Mouse (Mus musculus) regulatory T cell (primary cell): ENCODE measurements around the gene Gm37240.

Source experiments
- in situ Hi-C: fragments of 300-600 bp; cut with MboI, MseI; formaldehyde crosslinking; loops from one replicate; pipeline ENCODE4 v1.15.1; 2025; ENCODE audit warnings: high pct_unique_total_duplicates

Gene Gm37240

DNA sequence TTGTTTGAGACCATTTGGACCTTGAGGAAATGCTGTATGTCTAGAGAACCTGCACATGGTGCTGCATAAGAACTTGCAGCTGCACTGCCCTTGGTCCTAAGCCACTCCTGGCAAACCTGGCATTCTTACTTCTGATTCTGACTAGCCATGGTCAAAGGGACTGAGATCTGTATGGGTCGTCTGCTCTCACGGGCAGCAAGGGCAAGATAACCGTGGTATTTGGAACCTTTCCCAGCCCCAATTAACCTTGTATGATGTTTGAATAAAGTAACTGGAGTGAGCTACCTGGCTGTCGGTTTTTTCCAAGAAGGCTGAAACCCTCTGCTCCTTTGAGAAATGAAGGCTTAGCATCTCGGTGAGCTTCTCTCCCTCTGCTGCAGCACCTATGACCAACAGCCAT, 8.4 kb downstream of the Gm37240 start:
- in situ Hi-C loops, result no loop called here

DNA sequence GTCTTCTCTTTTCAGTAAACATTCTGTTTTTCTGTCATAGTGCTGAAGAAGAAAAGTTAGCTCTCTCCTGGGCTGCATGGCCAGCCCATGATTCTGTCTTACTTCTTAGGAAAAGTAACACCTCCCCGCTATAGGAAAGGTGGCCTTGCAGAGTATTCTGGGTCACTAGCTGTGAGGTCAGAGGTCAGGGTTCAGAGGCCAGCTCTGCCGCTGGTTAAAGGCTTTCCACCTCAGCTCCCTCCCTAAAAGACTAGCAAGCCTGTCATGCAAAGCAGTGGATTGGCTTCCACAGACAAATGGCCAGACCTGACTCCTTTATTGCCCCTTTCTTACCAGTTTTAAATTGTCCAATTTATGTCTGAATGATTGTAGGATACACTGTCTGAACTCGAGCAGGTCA, 23.3 kb downstream of the Gm37240 start:
- in situ Hi-C loops, result no loop called here

DNA sequence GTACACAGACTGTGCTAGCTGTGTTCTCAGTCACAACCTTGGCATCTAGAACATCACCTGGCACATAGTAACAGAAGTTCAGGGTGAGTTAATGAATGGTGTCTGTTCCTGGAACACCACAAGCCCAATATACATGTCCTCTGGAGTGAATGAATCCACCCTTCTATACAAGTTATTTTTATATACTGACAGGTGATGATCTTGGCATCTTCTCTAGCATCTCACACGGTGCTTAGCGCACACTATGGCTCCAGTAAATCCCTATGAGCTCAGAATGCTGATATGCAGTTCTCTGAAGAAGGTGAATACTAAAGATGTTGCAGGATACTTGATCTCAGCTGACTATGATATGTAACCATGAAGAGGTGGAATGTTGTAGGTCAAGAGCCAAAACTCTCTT, 24.4 kb downstream of the Gm37240 start:
- in situ Hi-C loops, result no loop called here

DNA sequence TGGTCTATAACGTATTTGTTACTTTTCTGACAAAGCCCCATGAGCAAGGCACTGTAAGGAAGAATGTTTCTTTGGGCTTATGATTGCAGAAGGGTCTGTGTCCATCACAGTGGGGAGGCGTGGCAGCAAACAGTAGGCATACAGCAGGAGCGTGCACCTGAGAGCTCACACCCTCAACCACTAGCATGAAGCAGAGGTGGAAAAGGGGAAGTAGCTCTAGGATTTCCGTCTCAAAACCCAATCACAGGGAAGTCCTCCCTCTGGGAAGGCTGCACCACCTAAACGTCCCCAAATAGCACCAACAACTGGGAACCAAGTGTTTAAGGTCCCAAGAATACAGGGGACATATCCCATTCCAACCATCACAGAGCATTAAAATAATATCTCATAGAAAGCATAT, 26.3 kb downstream of the Gm37240 start:
- in situ Hi-C loops, result no loop called here

DNA sequence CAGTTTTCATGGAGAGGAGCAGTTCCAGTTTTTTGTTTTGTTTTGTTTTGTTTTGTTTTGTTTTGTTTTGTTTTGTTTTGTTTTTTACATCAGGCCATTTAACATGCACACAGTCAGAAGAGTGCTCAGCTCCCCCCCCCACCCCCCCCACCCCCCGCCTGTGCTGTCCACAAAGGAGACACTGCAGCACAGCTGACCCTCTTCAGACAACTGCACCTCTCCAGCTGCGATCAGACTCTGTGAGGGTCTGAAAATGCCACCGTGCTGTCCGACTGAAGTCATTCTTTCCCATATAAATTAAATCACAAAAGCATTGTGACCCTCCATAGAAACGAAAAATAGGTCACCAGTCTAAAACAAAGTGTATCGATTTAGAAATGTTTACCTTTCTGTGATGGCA, 28.0 kb downstream of the Gm37240 start:
- in situ Hi-C loops, result no loop called here

DNA sequence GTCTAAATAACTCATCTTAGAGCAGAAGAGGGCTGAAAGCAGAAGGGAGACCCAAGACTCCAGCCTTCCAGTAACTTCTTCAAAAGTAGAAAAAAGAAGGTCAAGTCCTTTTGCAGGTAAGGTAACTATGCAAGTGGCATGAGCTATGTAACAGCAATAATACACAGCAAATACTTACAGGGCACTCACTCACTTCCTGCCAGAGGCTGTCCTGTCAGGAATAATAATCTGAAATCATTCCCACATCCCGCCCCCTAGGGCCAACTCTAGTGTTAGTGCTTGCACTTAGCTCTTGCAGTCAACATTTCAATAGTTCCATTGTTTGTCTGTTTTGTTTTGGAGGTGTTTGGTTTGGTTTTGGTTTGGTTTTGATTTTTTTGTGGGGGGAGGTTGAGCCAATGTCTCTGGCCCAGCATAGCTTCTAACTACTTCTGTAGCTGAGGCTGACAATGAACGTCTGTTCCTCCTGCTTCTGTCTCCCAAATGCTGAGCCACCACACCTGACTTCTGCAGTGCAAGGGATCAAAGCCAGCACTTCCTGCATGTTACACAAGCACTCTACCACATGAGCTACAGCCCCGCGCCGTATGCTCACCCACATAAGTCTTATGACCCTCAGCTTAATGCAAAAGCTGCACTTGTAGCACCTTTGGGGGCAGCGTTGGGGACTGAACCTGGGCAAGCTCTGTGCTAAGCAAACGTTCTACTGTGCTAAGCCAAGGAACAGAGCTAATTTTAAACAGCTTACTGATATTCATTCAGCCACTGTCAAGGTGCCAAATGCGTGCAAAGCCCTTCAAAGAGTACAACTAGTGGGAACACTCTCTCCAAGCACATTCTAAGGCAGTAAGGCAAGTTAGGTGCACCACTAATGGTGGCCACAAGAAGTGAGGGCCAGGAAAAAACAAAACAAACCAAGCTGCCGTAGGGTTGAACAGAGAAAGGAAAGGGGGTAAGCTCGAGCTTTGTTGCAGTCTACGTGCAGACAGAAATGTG, 28.9 kb downstream of the Gm37240 start:
- in situ Hi-C loops, result no loop called here

DNA sequence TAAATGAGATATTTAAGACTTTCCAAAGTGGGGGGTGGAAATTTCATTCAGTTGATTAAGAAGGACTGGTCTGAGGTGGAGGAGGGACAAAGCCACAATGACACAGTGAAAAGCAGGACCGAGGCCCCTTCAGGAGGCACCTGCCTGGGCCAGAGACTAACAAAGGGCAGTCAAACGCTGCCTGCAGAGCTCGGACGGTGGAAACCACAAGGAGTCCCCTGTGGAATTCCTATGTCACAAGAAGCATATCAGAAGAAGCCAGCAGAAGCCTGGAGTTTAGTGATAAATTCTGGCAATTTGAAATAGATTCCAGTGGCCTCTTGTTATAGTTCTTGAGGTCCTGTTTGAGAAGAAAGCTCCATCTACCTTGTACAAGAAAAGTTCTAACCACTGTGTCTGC, 30.2 kb downstream of the Gm37240 start:
- in situ Hi-C loops, result no loop called here

DNA sequence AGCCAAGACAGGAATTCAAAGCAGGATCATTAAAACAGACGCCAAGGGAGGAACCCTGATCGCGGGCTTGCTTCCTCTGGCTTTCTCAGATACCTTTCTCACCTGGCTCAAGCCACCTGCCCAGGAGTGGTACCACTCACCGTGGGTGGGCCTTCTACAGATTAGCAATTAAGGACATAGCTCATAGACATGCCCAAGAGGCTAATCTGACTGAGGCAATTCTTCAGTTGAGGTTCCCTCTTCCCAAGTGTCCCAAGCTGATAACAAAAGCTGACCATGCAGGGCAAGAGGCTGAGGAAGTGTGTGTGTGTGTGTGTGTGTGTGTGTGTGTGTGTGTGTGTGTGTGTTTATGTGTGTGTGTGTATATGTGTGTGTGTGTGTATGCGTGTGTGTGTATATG, 31.4 kb downstream of the Gm37240 start:
- in situ Hi-C loops, result no loop called here

DNA sequence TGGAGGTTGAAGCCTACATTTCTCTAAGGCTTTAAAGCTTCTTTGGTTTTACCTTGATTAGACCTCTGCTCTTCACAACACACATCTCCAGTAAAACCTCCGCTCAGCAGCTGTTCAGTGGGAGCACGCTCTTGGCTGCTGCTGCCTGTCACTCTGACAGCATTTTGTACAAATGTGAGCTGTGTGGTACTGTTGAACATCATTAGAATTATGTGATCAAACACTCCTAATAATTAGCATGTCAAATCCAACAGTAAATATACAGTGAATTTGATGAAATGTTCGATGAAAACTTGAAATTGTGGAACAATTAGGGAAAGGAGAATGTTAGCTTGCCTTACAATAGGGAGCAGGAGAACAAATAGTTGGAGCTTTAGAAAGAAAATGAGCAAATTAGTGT, 32.3 kb downstream of the Gm37240 start:
- in situ Hi-C loops, result no loop called here

DNA sequence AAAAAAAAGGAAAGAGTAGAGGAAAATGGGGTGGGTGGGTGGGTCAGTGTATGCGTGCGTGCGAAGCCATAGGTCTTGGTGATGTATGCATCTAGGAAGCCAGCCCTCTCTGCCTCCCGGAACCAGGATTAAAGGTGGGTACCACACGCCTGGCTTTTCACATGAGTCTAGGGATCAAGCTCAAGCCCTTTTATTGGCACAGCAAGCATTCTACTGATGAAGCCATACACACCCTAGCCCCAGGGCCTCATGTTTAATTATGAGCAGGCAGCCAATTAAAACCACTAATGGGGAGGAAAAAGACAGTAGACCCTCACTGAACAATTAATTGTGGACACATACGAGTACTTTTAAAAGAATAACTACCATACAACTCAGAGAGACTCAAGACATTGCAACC, 33.2 kb downstream of the Gm37240 start:
- in situ Hi-C loops, result no loop called here

DNA sequence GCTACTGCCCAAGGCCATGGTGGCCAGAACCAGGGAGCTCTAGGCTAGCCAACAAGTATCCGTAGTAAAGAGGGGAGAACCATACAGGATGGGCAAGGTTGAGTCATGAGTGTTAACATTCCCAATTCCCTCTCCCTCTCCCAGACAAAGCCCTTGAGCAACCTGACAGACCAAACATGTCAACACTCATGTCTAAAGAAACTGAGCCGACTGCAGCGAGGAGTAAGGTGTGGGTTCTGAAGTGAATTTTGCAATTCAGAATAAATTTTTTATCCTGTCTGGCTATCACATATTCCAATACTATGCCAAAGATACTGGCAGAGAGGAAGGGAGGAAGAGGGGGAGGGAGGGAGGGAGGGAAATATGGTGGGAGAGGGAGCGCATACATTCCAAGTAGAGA, 33.6 kb downstream of the Gm37240 start:
- in situ Hi-C loops, result no loop called here

DNA sequence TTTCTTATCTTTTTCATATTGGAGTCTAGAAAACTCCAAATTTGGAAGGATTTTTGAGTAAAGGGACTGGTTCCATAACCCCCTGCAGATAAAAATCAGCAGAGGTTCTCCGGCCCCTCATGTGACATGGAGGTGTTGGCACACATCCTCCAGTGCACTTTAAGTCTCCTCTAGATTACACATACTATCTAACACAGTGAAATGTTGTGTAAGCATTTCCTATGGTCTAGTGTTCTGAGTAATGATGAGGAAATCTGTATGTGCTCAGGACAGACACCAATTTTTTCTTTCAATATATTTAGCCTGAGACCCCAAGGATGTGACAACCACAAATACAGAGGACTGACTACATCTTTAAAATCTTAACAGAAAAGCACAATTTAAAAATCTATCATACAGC, 37.2 kb downstream of the Gm37240 start:
- in situ Hi-C loops, result no loop called here

DNA sequence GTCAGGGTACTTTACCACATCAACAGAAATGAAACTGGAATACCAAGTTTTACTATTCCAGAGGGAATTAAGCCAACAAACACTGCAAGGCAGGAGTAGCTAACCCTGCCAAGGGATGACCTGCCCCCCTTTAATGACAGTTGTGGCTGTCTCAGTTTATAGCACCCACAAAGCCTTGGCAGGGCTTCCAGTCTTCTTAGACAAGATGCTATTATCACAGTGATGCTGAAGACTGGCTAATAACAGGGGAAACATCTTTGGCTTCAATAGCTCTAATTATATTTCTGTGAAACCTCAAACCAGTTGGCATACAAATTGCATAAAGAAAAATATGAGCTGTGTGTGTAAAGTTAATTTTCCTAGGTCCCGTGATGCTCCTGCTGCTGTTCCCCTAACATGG, 41.0 kb downstream of the Gm37240 start:
- in situ Hi-C loops, result no loop called here

DNA sequence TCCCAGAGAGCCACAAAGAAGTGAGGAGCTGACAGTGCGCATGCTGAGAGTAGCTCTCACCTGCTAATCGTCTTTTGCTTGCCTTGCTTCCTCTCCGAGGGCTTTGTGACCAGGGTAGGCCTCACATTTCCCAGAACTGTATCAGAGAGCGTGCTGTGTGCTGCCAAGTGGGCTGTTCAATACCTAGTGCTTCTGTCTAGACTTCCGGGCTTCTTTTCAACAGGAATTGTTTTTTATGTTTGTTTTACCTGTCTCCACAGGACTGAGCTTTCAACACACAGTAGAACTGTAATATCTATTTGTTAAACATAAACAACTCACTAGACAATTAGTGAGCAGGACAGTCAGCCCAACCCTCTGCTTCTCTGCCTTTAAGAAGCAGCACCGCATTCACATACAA, 42.0 kb downstream of the Gm37240 start:
- in situ Hi-C loops, result no loop called here

DNA sequence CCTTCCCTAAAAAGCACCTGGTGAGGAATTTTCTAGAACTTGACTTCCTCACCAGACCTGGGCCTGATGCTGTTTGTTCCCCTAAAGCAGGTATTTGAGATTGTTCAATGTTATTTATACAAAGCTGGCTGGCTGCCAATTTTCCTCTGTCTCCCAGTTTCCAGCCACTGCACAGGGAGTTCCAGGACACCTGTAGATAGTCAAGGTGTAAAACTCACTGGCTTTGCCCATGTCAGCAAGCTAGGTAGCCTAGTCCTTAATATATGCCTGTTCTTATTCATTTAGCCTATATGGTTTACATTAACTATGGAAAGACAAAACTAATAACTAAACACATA, 44.5 kb downstream of the Gm37240 start:
- in situ Hi-C loops, result no loop called here

DNA sequence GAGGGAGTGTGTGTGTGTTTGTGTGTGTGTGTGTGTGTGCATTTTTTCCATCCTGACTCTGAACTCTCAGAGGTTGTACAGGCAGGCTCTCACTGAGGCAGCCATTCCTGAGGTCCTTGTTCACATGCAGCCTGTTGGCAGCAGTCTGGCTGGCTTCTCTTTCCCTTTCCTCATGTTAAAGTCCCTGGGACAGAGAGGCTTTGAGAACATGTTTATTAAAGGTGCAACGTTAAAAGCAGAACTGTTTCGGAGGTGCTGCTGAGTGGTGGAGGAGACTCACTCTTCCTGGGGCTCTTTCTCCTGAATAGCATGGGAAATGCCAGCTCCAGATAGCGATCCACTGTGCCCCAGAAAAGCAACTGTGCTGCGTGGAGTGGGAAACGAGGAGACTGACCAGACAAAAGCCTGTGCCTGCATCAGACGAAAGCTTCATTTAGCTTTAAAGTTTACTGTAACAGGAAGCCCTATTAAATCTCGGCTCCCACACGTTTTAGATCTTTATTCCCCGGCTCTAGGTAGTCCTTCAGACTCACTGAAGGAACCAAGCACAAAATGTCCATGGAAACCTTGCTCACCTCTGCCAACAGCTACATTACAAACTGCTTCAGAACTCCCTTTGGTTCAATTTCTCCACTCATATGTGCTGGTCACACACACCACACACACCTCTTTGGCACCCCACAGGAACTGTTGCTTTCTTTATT, 45.0 kb downstream of the Gm37240 start:
- in situ Hi-C loops, result no loop called here

DNA sequence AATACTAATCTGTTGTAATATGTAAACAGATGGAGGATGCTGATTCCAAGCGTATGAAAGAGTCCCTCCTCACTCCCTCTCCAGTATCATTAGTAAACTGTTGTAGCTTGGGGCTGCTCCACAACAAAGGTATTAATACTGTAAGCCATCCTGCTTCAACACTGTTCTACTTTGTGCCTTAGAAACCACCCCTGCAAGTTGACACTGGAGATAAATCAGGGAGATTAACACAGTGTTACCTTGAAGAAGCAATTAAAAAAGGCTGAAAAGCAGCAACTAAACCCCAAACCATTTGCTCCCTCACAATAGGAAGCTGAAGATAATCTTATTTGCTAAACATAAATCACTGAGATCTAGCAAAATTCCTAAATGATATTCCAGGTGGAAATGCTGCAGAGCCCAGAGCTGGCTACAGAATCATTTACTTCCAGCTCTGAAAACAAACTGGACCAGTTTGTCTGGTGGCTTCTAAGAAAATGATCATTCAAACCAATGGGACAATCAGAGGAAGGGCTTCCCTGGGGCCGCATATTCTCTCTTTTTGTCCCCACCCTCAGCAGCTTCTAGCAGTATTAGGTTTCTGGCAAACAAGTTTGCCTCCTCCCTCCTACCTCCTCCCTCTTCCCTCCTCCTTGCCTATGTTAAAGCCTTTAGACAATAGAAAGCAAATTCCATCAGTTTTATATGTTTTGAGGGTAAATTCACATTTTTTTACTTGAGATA, 45.7 kb downstream of the Gm37240 start:
- in situ Hi-C loops, result no loop called here

DNA sequence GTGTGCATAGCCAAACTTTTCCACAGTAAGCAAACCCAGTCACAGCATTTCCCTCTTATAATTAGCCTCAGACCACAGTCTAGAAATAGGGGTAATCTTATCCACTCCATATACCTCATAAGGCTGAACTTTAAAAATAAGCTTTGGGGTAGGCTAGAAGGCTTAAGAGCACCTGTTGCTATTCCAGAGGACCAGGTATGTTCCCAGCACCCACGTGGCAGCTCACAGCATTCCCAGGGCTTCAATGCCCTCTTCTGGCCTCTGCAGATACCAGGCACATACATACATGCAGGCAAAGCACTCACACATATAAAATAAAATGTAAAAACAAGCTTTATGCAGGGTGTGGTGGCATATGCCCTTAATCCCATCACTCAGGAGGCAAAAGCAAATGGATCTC, 53.7 kb downstream of the Gm37240 start:
- in situ Hi-C loops, result no loop called here

DNA sequence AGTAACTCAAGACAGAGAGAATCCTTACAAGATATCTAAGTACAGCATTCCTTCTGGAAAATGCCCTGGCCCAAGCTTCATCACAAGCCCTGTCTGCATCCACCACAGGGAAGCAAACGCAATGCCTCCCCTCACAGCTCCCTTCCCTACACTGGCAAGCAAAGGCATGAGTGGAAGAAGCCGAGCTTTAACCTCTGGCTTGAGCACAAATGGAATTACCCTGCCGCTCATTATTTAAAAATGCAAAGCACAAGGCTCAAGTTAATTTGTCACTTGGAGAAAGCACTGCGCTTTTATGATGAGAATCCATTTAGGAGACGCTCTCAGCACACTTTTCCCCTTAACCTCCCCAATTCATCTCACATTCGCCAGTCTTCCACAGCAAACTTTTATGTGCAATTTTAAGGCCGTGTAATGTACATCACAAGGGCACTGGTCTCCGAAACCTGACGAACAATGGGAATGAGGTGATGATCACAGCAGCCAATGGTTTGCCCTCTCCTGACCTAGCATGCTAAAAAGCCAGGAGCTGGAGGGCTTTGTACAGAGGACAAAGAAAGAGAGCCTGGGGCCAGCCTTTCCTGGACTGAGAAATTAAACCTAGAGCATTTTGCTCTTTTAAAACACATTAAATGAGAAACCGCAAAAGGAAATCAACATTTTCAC, 54.7 kb downstream of the Gm37240 start:
- in situ Hi-C loops, result no loop called here

DNA sequence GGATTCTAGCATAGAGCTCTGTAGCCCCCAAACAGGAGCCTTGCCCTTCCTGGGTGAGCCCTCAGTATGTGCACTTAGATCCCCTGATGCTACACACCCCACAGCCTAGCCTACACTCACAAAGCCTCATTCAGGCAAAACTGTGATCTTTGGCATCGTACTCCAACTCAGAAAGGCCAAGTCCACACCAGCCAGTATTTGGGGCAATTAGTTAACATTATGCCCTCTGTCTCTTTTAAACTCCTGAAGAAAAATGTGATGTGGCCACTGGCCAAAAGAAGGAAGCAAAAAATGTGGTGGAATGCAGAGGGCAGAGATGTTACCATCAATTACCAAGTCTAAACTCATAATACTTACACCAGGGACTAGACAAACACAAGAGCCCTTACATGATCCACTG, 55.5 kb downstream of the Gm37240 start:
- in situ Hi-C loops, result no loop called here

DNA sequence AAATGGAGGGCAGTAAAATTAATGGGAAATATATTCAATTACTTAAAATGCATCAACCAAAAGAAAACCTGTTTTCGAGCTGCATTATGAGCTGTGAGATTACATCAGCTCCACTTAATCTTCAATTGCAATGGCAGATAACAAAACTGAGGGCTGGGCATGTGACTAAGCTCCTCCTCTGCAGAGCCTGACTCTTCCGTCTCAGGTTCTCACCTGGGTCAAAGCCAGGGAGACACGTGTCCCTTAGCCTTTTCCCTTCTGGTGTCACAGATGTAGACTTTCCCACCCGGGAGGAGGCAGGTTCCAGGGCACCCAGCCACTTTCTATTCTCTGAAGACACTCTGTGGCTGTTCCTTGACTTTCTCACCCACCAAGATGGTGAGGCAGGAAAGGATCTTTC, 58.3 kb downstream of the Gm37240 start:
- in situ Hi-C loops, result no loop called here

DNA sequence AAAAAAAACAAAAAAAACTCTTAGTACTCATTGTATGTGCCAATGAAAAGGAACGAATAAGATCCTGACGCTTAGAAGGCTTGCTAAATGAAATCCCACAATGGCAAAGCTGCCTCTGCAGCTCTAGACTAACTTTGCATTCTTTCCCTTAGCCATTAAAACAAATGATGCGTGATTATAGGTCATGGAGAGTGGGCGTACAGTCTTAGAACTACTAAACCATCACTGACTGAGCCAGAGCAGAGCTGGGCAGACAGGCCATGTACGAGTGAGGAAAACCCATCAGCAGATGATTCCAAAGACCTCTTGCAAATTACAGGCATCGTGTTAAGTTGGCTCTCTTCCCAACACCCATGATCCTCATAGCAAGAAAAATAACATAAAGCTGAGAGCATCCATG, 59.5 kb downstream of the Gm37240 start:
- in situ Hi-C loops, result no loop called here
